Mouse (Mus musculus) hematopoietic stem cell, adult 5-6 weeks (primary cell): ENCODE results near the gene Tmcc2. TPM values are rescaled to one million over a fixed set of nuclear protein-coding genes. Genes with fewer than 3 reads are reported as not detected.

Source experiments
- ATAC-seq, 2 experiments: fragments of 125-278 bp in 1 of 2; replicated peaks in 1 of 2; 2 replicates each; pipeline ENCODE4 v1.8.0; 2016 to 2017; ENCODE audit warnings: inconsistent platforms in 2 of 2, mild to moderate bottlenecking in 2 of 2, moderate number of reproducible peaks in 2 of 2, low read depth in 1 of 2, moderate TSS enrichment in 1 of 2; ENCODE audit not compliant: low FRiP score in 2 of 2, poor library complexity in 2 of 2, severe bottlenecking in 2 of 2, insufficient read depth in 1 of 2, low TSS enrichment in 1 of 2
- total RNA-seq: library from RNA; stranded (forward); fragments of 172-1452, 232-1000 nt; gene quantifications from 2 replicates; pipeline ENCODE4 v1.2.3, GENCODE M21; 2017

The Tmcc2 gene
- total RNA-seq, 1 experiment from 2014 or later: 10.1 TPM

DNA sequence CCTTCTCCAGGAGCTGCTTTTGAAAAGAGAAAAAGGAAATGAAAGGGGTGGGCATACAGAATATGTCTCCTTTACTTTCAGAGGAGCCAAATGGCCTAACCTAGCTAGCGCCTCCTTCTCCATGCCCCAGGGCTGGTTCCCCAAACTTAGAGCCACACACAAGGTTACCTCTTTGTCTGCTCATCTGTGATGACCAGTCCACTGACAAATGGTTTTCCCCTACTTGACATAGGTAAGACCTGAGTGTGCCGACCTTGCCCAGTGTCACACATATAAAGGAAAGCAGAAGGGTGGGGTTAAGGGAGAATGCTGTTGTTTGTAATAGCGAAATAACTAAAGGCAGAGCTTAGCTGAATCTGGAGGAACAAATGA is 16.2 kb downstream of the Tmcc2 start:
- no peak for ATAC-seq

DNA sequence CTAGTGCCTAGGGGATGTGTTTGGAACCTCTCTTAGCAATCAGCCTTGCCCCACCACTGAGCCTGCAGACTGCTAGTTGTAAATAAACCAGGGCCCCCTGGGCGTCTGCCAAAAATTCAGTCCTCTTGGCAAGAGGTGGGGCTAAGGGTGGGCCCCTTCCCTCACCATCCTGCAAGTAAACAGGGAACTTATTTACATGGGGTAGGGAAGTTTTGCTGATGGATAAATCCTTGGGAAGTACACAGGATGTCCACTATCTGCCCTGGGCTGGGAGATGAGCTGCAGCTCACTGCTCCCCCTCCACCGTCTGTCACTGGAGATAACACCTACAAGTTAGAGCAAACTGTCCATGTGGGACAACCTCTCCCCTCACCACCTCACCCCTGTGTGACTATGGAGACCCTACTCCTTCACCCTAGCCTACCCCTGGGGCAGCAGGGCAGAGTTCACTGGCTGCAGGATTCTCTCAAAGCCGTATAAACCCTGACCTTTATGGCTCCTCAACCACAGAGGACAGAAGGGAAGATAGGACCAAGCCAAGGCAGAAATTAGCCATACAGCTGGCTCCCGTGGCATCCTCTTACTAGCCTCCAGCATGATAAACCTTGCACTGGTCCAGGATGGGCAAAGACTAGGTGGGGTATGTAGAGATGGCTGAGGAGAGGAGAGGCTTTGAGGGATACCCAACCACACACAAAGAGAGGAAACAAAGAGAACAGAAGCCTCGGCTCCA is 16.8 kb downstream of the Tmcc2 start:
- ATAC-seq: no peak

DNA sequence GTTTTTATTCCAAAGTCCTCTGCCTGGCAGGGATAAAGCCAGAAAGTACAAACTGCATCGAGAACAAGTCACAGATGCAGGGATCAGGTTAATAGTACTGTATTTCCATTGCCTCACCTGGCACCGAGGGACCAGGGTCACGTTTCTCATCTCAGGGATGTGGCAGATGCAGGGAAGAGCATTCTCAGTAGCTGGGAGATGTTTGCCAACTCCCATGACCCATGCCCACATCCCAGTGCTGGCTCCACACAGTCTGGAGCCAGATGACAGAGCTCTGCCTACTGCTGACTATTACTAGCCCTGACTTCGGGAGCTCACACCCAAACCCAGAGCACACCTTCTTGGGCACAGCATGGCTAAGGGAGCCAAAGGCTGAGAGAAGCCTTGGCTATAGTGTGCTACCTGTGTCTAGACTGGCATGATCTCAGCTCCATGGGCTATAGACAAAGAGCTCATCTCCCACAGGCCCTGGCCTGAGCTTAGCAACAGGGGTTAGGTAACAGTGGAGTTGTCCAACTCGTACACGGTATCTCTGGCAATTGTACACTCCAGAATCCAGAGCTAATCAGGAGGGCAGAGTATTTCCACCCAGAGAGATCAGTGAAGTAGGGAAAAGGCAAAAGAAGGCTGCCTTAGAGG is 18.1 kb downstream of the Tmcc2 start:
- no peak for ATAC-seq

DNA sequence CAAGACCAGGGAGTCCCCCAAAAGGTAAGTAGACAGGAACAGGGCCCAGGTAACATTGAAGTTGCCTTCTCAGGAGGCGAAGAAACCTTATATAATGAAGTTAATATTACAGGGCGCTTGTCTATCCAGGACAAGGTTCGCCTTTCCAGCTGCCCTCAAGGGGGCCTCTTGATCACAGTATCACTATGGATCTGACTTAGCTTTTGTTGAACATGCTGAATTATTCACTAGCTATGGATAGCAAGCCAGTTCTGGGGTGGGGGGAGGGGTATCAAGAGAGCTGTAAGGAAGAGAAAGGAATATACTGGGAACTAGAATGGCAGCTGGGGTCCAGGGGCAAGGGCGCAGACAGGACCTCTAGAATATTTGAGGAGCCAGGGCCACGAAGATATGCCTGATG is 18.7 kb downstream of the Tmcc2 start:
- ATAC-seq: no peak

DNA sequence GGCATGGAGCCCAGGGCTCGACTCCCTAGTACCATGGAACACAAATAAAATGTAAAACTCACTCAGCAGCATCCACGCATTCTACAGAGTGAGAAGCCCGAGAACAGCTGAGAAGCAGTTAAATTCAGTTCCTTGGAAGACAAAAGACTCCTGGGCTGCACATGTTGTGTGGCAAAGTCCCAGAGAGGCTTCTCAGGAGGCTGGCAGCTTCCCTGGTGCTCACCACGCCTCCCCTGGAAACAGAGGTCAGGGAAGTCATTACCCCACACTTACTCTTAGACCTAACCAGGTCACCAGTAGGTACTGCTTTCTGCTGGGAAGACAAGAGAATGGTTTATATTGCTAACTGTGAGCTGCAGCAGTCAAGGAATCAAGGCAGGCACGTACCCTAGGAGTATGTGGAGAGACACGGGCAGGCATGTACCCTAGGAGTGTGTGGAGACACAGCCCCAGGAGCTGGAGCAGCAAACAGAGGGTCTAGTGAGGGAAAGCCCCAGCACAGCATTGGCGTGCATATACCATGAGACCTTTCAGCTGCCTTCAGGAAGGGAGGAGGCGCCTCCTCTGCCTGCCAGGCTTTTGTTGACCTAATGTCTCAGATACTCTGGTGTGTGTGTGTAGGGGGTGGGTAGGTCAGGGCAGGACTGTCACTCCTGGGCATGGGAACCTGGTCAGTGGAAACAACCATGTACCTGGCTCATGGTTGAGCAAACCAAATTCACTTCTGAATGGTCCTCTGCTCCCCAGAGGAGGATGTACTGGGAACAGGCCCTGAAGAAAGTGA is 19.6 kb downstream of the Tmcc2 start:
- no peak for ATAC-seq

DNA sequence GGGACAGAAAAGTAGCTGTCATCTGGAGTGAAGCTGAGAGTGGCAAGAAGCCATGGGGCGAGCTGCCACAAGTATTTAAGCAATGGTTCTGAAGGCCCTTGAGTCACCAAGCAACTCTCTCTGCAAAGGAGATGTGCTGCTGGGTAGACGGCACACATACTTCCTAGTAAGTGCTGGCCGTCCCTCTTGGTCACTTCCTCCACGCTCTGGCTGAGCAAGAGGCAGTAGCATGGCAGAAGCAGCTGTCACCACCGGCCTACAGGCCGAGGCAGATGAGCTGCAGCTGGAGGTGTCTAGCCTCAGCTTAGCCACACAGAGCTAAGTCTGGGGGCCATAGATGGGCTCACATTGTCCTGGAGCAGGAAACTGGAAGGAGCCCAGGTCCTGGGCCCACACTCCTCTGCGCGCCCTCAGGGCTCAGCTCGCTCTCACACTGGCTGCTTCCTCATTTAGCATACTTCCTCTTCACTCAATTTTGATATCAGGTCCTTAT is 20.4 kb downstream of the Tmcc2 start:
- ATAC-seq: peak; percentile 59 to 67

DNA sequence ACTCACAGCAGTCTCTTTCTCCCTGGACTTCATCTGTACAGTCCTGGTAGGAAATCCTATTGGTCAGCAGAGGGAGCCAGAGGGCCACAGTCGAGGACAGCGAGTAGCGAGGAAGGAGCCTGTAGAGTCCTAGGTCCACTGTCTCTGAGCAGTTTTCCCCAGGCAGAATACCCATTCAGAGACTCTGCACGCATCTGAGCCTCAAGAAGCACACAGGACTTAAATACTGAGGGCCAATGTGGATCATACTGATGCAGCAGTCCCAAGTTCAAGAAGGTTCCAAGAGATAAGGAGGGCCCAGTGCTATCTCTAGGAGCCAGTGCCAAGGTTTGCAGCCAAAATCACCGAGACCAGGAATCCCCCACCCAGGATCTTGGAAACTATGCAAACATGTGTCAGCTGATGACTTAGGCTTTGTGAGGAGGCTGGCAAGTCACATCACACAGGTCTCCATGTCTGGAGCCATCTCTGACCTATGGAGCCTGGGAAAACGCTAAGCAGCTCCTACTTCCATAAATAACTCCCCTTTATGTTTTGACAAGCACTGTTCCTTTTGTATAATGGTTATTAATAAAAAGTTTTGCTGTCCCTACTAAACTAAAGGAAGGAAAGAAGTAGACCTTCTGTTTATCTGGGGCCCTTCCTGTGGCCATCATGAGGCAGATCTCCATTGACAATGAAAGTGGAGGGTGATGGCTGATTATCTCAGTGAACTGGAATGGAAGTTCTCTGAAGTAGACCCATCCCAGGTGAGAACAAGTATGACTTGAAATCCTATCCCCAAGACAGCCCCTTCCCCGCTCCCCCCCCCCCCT is 23.2 kb downstream of the Tmcc2 start:
- peak; percentile 71 to 83 for ATAC-seq

DNA sequence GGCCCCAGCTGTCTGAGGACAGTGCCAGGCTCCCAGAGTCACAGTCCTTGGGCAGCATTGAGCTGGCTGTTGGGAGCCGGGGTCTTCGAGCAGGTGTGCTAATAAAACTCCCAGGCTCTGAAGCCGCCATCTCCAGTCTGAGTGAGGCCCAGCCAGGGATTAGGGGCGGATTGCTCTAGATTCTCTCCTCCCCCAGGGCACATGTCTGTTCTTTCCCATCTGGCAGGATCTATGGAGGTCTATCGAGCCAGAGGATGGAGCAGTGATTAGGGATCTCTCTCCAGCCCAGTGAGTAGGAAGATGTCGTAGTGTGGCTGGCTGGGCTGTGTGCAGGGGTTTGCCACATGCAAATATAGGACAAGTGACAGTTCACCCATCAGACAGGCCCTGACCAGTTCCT is 24.1 kb downstream of the Tmcc2 start:
- no peak for ATAC-seq

DNA sequence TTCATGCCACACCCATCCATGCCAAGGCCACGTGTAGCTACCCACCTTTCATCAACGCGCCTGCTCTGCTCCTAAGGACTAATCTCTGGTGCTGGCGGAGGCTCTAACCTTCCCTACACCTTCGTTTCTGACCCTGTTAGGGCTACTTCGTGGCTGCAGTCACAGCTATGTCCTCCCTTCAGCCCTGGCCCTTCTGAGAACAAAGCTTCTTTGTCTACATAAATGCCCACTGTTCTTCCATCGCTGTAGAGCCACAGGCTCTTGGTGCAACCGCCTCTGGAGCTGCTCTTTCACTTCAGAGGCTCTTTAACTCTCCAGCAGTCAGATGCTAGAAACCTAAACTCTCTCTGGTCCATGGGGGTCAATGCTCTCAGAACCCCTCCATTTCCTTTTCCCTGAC is 24.8 kb downstream of the Tmcc2 start:
- no peak for ATAC-seq

DNA sequence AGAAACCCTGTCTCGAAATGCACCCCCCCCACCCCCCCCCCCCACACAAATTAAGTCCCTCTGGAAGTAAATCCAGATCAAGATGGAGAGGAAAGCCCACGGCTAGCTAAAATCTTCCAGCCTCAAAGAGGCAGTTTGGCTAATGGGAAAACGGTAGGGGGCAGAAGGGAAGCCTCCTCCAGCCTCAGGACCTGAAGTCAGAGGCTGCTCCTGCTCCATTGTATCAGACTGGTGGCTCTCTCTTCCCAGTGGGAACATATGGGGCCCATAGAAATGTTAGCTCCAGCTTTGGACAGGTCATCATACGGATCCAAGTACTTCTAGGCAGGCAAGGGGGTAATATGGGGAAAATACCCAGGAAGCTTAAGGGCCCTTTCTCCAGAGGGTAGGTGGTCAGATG is 25.4 kb downstream of the Tmcc2 start:
- no peak for ATAC-seq

DNA sequence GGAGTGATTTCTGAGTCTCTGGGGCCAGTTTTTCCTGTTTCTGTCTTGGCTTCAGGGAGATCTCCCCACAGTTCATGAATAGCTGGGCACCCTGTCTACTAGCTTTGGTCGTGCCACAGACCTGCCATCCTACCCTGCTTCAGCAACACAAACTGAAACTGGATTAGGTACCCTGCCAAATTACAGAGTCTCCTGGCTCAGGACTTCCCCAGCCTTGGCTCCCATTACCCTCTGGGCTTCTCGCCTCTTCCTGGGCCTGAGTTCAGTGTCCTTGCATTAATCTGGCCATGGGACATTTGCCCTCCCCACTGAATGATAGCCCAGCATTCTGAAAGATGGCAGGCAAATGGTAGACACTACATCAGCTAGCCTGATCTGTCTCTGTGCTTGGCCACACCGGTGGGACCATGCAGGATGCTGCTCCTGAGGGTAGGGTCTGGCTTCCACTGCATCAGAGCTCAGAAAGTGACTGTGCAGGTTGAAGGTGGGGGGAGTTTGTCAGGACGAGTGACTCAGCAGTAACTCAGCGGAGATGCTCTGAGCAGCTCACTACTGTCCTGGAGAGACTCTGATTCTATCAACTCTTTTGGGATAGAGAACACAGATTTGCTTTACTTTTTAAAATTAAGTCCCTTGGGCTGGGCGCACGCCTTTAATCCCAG is 26.1 kb downstream of the Tmcc2 start:
- no peak for ATAC-seq

DNA sequence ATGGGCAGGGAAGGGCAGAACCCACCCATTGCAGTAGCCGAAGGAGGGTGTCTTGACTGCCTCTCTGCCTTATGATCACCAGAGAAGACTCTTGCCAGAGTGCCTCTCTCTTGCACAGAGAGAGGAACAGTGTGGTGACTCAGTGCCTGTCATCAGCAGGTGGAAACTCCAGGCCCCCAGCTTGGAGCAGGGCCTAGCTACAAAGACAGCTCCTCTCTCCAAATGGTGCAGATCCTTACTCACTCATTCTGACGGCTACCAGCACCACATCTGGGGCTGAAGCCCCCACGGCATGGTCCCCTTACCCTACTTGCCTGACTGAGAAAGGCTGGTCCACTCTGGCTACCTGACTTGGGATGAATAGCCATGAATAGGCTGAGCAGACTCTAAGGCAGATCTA is 26.7 kb downstream of the Tmcc2 start:
- no peak for ATAC-seq

DNA sequence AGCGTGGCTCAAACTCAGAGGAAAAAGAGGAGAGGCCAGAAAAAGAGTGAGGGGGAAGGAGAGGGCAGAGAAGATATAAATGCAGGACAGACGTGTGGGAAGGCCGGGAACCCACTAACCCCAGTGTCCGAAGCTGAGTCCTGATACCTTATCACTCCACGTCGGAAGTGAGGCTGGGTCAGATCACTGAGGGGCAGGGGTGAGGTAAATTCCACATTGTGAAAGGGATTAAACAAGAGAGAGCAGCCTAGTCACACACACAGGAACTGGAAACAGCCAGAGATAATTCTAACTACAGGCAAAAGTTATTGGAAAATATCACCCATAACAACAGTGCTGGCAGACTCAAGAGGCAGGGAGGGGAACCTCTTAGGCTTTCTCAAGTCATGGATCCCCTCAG is 29.1 kb downstream of the Tmcc2 start:
- no peak for ATAC-seq

DNA sequence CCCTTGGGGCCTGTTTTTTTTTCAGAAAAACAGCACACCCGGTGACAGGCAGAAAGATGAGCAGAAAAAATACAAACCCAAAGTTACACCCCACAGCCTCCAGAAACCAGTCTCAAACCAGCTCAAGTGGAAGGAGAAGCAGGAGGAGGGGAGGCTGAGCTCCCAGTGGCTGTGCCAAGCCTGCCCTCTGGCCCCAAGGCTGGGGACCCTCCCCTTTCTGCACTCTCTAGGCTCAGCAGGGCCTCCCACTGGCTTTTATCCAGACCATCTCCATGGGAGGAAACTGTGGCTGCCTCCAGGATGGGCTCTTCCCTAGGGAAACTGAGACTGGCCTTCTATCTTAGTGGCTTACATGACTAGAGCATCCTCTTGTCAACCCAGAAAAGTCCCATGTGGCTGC is 34.2 kb downstream of the Tmcc2 start:
- ATAC-seq: no peak

DNA sequence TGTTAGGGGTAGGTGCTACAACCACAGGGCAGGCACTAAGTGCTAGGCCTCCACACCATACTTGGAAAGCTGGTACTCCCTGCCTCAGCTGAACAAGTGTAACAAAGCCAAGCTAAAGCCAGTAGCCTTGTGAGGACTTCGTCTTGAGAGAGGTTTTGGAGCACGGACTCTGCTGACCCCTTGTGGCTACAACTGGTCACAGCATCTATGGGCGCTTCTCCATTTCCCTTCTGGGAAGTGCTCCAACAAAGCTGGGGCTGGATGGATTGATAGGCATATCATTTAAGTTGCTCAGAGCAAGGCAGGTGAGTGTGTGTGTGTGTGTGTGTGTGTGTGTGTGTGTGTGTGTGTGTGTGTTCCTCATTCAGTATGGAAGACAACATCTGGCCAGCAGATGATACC is 35.2 kb downstream of the Tmcc2 start:
- ATAC-seq: peak; percentile 85 to 87

DNA sequence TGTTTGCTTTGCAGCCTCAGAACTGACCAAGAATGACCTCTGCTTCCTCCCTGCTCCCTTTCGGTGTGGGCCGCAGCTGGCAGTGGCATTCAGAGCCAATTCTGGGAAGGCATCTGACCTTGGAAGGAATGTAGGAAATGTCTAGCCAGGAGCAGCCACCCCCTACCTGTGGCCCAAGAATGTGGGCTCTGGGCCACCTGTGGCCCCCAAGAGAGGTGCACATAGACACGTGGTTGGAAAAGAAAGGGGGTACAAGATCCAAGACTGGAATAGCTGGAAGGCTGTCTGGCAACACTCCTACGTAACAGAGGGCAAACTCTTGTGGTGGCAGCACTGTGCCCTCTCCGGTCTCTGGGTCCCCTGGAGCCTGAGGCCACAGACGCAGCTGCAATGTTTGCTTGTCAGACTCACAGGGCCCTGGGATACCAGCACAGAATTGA is 35.9 kb downstream of the Tmcc2 start:
- ATAC-seq: no peak

DNA sequence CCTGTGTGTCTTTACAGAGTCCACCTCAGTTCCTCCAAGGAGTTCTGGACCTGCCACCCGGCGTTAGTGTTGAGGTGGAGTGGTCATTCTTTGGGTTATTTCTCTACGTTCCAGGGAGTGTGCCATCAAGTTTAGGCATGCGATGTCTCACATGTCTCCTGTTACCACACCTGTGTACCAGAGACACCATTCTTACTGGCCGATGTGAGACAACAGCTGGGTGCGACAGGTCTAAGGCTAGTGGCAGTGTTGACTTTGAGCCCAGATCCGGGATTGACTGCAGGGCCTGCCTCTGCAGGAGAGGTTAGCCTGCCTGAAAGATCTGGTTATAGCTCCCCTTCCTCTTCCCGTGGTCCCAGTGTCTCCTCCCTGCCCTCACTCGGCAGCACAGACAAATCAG is 36.8 kb downstream of the Tmcc2 start:
- no peak for ATAC-seq
